Mouse (Mus musculus) left cerebral cortex, adult 9 months (tissue): Measurements from ENCODE around the gene Chd3.

Source experiments
- DNase-seq, 2 experiments: peaks; one replicate each; pipeline ENCODE4 v3.0.0; 2022; ENCODE audit warnings: low spot score in 2 of 2

Chd3 gene

DNA sequence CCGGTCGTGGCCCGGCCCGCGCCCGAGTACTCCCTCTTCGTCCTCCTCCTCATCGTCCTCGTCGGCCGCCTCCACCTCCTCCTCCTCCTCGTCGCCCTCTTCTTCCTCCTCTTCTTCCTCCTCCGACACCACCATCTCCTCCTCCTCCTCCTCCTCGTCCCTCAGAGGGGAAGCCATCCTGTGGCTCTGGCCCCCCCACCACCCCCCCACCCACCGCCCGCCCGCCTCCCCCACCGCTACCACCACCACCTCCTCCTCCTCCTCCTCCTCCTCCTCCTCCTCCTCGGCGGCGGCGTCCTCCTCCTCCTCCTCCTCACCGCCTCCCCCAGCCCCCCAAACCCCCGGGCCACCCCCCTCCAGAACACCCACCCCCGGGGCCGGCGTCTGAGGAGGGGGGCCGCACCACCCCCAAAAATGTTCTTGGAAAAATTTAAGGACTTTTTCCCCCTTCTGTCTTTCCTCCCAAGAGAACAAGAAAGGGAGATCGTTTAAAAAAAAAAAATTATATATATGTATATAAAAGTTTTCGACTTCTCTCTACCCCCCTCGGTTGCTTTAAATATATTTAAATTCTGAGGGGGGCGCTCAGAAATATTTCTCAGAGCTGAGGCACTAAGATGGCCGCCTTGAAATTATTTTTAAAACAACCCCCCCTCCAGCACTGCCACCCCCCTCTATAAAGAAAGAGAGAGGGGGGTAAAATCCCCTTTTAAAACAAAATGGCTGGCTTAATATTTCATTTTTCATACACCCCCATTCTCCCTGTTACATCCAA lies at the start of gene Chd3:
Gene Chd3, minus strand, starts transcription at position 192 of the 775 bp plus-strand sequence.
- no peak for DNase-seq

DNA sequence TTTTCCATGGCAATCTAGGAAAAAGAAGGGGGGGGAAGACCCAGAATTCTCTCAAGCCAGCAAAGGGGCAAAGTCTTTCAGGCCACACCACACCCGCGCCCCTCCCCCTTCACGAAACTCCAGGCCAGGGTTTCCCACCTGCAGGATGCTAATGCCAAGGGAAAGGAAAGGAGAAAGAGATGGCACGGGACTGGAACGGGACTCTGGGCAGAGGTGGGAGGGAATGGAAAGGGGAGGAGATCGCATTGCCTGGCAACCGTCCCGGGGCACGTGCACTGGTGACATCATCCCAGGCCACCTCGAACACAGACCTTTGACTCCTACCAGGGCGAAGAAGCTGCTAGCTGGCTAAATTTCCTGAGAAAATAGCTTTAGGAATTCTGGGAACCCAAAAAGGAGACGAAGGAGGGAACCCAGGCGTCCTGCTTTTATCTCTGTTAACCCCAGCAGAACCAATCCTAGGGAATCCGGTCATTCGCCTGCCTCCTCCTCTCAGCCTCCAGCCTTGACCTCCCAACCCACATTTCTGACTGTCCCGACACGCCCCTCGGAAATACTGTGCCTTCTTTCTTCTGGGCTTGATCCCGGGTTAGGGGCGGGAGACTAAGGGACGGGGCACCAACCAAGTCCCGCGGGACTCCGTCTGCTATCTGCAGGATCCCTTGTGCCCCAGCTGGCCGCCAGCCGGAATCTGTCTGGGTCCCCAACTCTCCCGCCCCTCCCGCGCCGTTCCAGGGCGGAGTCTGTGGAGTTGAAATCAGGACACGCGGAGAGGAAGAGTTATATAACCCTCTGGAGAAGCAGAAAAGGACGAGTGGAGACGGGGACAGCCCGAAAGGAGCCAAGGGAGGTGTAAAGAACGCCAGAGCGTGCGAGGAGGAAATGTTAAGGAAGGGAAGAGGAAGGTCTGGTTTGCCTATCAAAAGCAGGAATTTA lies 48.5 kb upstream of the Chd3 start:
- peak in 1 of 2 experiments; percentile 88 for DNase-seq

GRCm38 (mm10) chr11:69416921-69417448 lies 47.8 kb upstream of the Chd3 start:
- no peak for DNase-seq

- DNase-seq, result no peak
Measured at GRCm38 (mm10) chr11:69416509-69416908, 47.3 kb upstream of the Chd3 start.

DNA sequence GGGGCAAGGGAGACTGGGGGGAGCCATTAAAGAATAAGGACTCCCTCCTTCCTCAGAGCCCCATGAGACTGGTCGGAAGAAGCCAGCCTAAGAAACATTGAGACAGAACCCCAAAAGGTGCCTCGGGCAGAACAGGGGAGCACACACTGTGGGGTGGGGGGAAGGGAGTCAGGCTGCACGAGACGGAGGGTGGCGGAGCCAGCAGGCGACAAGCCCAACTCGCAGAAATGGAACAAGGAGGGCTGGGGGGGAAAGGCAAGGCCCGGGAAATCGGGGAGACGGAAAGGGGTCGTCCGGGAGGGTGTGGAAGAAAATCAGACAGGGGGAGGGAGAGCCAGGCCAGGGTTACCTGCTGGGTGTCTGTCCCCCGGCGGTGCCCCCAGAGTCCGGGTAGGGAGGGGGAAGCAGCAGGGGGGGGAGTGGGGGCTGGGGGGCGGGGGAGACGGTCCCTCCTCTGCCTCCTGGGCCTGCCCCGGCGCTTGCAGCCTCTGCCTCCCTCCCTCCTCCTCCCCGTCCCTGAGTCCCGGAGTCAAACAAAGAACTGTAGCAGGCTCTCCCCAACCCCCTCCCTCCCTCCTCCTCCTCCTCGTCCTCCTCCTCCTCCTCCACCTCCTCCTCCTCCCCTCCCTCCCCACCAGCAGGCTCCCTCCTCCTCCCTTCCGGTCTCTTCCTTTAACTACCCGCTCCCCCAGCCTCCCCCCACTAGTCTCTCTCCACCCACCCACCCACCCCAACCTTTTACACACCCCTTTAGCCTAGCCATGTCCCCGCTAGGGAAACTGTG lies 46.7 kb upstream of the Chd3 start:
- DNase-seq, result no peak

DNA sequence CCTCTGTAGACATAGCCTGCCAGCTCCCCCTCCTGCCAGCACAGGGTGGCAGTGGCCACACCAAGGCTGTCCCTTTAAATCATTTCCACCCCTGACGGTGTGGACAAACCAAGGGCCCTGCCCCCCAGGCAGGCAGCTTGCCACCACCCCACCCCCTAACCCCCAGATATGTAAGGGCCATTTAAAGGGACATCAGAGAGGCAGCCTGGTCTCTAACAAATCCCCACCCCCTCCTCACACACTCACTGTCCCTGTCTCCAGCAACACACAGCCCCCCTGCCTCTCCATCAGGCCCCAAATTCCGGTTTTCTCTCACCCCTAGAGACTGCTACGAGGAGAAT lies 46.1 kb upstream of the Chd3 start:
- DNase-seq, result no peak

DNA sequence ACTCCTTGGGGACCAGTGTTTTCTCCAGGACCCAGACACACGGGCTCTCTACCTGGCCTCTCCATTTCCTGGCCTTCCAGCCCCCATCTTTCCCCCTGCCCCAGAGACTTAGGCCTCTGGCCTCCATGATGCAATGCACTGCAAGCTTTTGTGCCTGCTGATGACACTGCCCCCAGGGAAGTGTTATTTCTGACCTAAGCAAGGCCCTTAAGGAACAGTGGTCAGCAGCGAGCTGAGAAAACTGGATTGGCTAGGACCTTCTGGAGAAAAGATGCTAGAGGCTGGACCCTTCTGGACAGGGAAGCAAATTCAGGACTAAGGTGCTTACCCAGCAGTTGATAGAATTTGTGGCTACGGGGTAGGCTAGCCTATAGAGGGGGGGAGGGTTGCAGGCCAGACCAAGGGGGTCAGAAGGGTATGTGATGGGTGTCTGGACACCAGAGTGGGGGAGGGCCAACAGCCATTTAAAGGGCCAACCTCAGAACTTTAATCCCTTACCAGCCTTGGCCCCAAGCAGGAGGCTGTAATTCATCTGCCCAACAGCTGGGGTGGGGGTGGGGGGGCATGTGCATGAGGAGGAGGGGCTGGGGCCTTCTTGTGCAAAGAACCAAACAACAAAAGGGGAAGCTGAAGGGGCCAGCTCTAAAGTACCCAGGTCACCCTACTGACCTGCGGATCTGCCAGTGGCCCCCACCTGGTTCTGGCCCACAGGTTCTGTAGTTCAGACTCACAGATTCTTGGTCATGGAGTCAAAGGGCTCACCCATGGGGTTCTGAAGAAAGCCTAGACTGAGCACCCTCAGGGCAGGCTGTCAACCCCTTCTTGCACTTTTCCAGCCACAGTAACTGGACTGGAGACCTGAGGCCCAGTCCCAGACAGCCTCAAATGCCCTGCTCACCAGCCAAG lies 45.5 kb upstream of the Chd3 start:
- DNase-seq, result peak in 1 of 2 experiments; percentile 31

GRCm38 (mm10) chr11:69413221-69414181 lies 44.3 kb upstream of the Chd3 start, which contains the start of gene Kdm6b:
Gene Kdm6b (minus strand): TSS chr11:69413675.
- peak in 1 of 2 experiments; percentile 67 for DNase-seq

- peak in 1 of 2 experiments; percentile 55 for DNase-seq
Measured at GRCm38 (mm10) chr11:69412548-69412947, 43.3 kb upstream of the Chd3 start.

DNA sequence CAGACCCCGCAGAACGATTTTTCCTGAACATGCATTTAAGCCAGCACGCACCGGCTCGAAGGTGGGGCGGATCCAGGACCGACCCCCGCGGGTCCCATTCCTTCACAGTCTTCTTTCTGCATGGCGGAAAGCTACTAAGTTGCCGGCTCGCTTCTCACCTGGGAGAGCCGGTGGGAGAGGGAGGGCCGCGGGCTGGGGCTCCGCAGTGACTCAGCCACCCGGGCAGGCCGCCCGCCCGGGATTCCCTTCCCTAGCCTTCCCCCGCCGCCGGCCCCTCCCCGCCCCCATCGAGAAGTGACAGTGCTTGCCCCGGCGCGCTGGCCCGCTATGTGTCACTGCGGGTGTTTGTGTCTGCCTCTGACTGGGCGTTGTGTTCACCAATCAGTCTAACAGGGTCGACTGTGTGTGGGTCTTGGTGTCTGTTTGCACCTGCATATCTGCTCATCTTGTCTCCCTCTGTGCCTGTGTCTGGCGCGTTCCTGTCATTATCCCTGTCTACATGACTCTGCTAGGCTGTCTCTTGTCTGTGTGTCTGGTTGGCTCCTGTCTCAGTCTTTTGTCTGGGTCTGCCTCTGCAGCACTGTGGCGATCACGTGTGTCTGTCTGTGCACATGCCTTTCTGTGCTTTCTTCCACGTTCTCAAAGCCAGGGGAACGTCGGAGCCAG lies 42.5 kb upstream of the Chd3 start:
- peak in 1 of 2 experiments; percentile 70 for DNase-seq

DNA sequence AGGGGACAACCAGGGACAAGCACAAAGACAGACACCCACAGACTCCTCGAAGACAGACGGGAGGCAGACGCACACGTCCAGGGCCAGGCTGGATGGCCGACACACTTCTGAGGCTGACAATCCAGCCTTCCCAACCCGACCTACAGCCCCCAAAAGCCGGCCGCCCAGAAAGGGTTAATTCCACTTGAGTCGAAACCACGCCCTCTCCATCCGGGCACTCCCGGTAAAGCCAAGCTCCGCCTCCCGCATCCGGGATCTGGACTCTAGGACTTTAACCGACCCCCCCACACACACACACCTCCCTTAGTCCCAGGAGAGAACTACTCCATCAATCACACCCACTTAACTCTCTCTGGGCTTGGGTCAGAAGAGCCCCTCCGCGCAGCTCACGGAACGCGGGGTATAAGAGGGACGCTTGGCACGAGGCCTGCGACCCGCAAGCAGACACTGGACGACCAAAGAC lies 41.9 kb upstream of the Chd3 start:
- DNase-seq, result peak in 1 of 2 experiments; percentile 95

- DNase-seq, result peak in 1 of 2 experiments; percentile 67
Measured at GRCm38 (mm10) chr11:69410310-69411072, 41.3 kb upstream of the Chd3 start.

GRCm38 (mm10) chr11:69410045-69410309 lies 40.8 kb upstream of the Chd3 start:
- DNase-seq, result no peak

DNA sequence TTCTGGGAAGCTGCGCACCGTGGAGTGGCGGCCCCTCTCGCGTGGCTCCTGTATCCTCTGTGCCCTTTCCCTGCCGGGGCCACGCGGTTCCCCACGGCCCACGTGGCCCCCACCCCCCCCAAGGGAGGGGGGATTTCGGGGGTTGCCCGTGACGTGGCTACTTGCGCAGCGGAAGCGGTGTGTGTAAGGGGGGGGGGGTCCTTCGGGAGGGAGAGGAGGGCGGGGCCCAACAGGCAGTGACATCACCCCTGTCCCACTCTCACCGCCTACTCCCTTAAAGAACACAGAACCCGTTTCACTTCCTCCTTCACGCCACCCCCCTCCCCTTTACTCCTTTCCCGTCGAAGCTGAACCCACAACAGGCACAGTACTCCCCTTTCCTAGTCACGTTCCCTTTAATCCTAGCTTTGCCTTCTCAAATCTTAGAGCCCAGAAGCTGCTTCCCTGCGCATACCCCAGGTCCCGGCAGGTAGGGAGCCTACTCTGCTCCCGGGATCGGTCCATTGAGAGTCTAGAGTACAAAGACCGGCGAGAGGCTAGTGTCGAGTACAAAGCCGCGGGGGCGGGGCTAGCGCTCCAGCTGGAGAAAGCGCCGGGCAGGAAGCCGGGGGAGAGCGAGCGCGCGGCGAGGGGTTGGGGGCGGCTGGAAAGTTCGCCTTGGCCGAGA lies 40.3 kb upstream of the Chd3 start:
- peak in 1 of 2 experiments; percentile 81 for DNase-seq

DNA sequence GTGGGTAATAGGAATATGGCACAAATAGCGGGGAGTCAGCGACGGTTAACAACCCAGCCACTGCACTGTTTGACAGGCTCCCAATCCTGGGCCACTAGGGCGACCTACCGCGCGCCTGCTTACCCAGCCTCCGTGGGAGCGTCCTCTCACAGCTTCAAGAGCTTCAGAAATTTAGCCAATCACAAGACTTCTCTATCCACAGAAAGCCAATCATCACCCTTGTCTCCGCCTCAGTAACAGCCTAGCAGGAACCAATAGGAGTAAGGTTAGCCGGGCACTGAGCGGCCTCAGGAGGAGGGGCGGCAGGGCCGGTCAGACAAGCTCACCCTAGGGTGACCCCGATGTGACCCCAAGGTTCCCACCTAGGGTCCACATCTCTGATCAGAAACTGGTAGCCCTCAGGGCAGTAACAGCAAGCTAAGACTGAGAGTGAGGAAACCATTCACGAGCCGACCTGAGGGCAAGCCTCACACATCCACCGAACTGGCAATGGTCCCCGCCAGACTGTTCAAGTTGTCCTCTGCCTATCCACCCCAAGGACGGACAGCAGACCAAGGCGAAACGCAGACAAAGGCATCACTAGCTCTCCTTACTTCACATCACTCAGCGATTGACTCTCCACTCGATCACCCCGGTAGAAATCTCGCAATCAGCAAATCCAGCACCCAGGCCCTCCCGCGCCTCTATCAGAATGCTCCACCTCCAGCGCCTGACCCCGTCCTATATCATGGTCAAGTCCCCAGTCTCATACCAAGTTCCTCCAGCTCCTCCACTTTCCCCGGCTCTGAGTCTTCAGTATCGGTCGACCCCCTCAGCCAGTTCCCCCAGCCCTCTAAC lies 39.6 kb upstream of the Chd3 start:
- peak; percentile 89 to 91 for DNase-seq

DNA sequence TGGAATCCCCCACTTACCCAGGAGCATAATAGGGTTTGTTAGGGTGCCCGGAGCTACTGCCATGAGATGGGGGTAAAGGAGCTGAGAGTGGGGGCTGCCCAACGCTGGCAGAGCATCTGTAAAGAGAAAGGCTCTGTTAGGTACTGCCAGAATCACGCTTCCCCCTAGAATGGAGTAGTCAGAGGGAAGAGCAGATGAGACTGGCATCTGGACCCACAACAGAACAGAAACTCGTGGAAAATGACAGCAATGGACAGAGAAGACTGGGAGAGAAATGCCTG lies 38.5 kb upstream of the Chd3 start:
- DNase-seq, result no peak
